Mouse (Mus musculus) heart, embryonic 10.5 days (tissue): ENCODE measurements around the gene Med22. TPM values are rescaled to one million over a fixed set of nuclear protein-coding genes. Genes with fewer than 3 reads are reported as not detected.
A peak's percentile ranks its signal among the peaks of the same experiment; 100 is the strongest.

ENCODE experiments used
- DNase-seq: peaks from one replicate; pipeline ENCODE4 v3.0.0-alpha.2; 2017; ENCODE audit warnings: low spot score
- H3K27ac ChIP-seq: fragments of 300-500 bp; sonication (generic); 2 replicates; pipeline ENCODE4 v1.5.1; 2016; ENCODE audit warnings: mild to moderate bottlenecking
- H3K27me3 ChIP-seq: fragments of 300-500 bp; sonication (generic); 2 replicates; pipeline ENCODE4 v1.6.1; 2016; ENCODE audit warnings: mild to moderate bottlenecking; ENCODE audit not compliant: poor library complexity, insufficient read depth, severe bottlenecking
- H3K36me3 ChIP-seq: fragments of 300-500 bp; sonication (generic); 2 replicates; pipeline ENCODE4 v1.6.1; 2016; ENCODE audit warnings: mild to moderate bottlenecking, moderate library complexity
- H3K4me1 ChIP-seq: fragments of 300-500 bp; sonication (generic); 2 replicates; pipeline ENCODE4 v1.6.1; 2016; ENCODE audit warnings: mild to moderate bottlenecking
- H3K4me3 ChIP-seq: fragments of 300-500 bp; sonication (generic); 2 replicates; pipeline ENCODE4 v1.5.1; 2016; ENCODE audit warnings: mild to moderate bottlenecking, moderate library complexity
- H3K9me3 ChIP-seq: fragments of 300-500 bp; sonication (generic); 2 replicates; pipeline ENCODE4 v1.6.1; 2016; ENCODE audit warnings: mild to moderate bottlenecking, moderate library complexity
- WGBS: fragments of 180-500 bp; shearing (Covaris S2); methylation state at CpG from one replicate; pipeline ENCODE4 v1.1.7; 2016; 5-methylcytosine and 5-hydroxymethylcytosine counted together
- polyA plus RNA-seq: library from polyadenylated mRNA; unstranded; fragments of >200 nt; fragmentation: Nextera tagmentation; extraction: Ambion mirVana; gene quantifications from 2 replicates; pipeline ENCODE4 v1.2.1, GENCODE M21; 2016

The Med22 gene
- polyA plus RNA-seq, 1 experiment from 2014 or later = 55.0 TPM

DNA sequence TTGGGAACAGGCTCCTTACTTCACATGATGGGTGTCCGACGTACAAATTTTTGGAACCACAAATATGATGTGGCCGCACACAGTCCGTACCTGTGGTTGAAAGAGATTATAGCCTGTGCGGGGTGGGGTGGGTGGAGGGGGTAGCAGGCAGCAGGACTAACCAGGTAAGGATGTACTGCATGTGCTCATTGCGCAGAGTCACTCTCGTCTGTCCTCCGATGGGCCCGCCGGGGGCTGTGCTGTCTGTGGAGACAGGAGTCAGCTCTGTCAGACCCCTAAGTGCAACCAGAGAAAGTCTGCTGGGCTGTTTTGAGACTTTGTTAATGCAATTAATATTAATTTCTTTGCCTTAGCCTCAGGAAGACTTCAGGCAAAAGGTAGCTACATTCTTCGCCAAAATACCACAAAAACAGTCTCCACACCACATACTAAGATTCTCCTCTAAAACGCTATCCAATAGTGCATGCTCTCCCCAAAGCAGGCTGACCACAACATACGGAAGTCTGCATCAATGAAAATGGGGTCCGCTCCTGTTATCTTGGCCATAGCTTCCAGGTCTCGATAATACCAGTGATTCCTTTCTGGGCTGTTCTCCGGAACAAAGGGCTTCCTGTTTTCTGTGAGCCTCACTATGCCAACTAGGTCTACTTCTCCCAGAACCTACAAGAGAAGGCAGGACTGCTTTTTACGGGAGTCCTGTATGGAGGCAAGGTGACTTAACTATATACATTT is 3.1 kb upstream of the Med22 start:
- Histone ChIP-seq H3K4me1 (peaks cover 47% of the 10 kb centered on the region), H3K27me3 (no peaks in the 10 kb centered on the region), H3K4me3 (no peak overlapping the region), H3K9me3 (no peaks in the 10 kb centered on the region), H3K36me3 (peaks cover 45% of the 10 kb centered on the region), H3K27ac (no peak overlapping the region)
- DNase-seq = no peak
- 77% methylated on average over 17 of the region's 17 CpGs for WGBS

- H3K4me1 ChIP-seq = peaks cover 50% of the 10 kb centered on the region
Measured at GRCm38 (mm10) chr2:26912253-26912770, 1.8 kb upstream of the Med22 start.

GRCm38 (mm10) chr2:26910994-26911765 is 703 bp upstream of the Med22 start:
- H3K36me3 ChIP-seq = peaks cover 60% of the 10 kb centered on the region
- no peaks in the 10 kb centered on the region for H3K27me3 ChIP-seq
- no peaks in the 10 kb centered on the region for H3K9me3 ChIP-seq
- peak overlapping the region; percentile 96 for H3K27ac ChIP-seq
- no peak for DNase-seq
- H3K4me1 ChIP-seq = peaks cover 44% of the 10 kb centered on the region
- under 1% methylated on average over 37 of the region's 37 CpGs for WGBS
- peak overlapping the region; percentile 88 for H3K4me3 ChIP-seq

More at GRCm38 (mm10) chr2:26912253-26912770, 1.8 kb upstream of the Med22 start:
- Histone ChIP-seq H3K27ac (peak overlapping the region; percentile 96; the same call in 1 of the 2 replicates), H3K4me3 (peak overlapping the region; percentile 88), H3K36me3 (peaks cover 48% of the 10 kb centered on the region), H3K9me3 (no peaks in the 10 kb centered on the region), H3K27me3 (no peaks in the 10 kb centered on the region)
- no peak for DNase-seq
- 70% methylated on average over 5 of the region's 5 CpGs for WGBS

GRCm38 (mm10) chr2:26909387-26909784 is 1.1 kb downstream of the Med22 start:
- H3K4me1 ChIP-seq = peaks cover 32% of the 10 kb centered on the region
- DNase-seq = no peak
- peaks cover 68% of the 10 kb centered on the region for H3K36me3 ChIP-seq
- peak overlapping the region; percentile 88 for H3K4me3 ChIP-seq
- no peaks in the 10 kb centered on the region for H3K27me3 ChIP-seq
- no peaks in the 10 kb centered on the region for H3K9me3 ChIP-seq
- H3K27ac ChIP-seq = peak overlapping the region; percentile 96

GRCm38 (mm10) chr2:26908710-26909386 is 1.6 kb downstream of the Med22 start:
- peak overlapping the region; percentile 88 for H3K4me3 ChIP-seq
- H3K36me3 ChIP-seq = peaks cover 63% of the 10 kb centered on the region
- H3K27ac ChIP-seq = peak overlapping the region; percentile 17; the same call in 1 of the 2 replicates
- H3K9me3 ChIP-seq = no peaks in the 10 kb centered on the region
- 81% methylated on average over 18 of the region's 18 CpGs for WGBS
- H3K27me3 ChIP-seq = no peaks in the 10 kb centered on the region
- H3K4me1 ChIP-seq = peaks cover 34% of the 10 kb centered on the region
- DNase-seq = no peak

DNA sequence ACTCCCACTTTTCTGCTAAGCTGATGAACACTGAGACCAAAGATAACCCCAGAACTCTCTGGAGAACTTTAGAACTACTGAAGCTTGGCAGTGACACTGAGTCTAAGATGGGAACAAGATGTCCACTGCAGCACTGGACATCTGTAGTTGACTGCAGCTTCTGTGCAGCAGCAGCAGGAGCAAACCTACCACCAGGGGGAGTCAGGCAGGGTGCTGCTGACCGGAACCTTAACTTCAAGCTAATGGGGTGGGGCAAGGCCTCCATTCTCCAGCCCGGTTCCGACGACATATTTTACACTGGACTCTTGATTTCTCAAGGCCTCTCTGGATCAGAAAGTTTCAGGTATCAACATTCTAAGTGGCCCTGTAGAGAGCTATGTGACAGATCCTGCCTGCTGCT is 3.4 kb downstream of the Med22 start:
- peaks cover 46% of the 10 kb centered on the region for H3K36me3 ChIP-seq
- DNase-seq = no peak
- no peaks in the 10 kb centered on the region for H3K27me3 ChIP-seq
- no peaks in the 10 kb centered on the region for H3K9me3 ChIP-seq
- 59% methylated on average over 4 of the region's 4 CpGs for whole genome bisulfite sequencing
- no peak overlapping the region for H3K27ac ChIP-seq
- no peak overlapping the region for H3K4me3 ChIP-seq
- H3K4me1 ChIP-seq = peaks cover 36% of the 10 kb centered on the region

DNA sequence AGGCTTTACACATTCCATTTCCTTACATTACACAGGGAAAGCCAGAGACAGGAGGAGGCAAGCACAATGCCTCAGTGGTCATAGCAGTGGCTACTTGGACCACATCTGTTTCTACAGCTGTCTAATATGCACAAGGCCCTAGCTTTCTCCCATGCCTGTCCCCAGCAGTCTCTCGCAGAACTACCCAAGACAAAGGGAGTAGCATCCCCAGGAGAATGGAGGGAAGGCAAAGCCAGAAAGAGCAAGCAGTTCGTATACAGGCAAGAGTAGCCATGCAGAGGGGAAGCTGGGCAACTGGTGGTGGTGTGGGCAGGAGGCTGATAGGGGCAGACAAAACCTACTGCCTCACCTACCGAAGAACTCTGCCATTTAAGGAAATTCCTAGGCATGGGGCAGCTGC is 4.0 kb downstream of the Med22 start:
- Histone ChIP-seq H3K4me1 (peaks cover 36% of the 10 kb centered on the region), H3K36me3 (peaks cover 39% of the 10 kb centered on the region), H3K4me3 (no peak overlapping the region), H3K9me3 (no peaks in the 10 kb centered on the region), H3K27ac (no peak overlapping the region), H3K27me3 (no peaks in the 10 kb centered on the region)
- DNase-seq = no peak
- WGBS = 93% methylated on average over 3 of the region's 3 CpGs

GRCm38 (mm10) chr2:26905936-26906335 is 4.5 kb downstream of the Med22 start:
- Histone ChIP-seq H3K27ac (no peak overlapping the region), H3K9me3 (no peaks in the 10 kb centered on the region), H3K27me3 (no peaks in the 10 kb centered on the region), H3K36me3 (peaks cover 38% of the 10 kb centered on the region), H3K4me1 (peaks cover 38% of the 10 kb centered on the region), H3K4me3 (no peak overlapping the region)
- WGBS = 83% methylated on average over 2 of the region's 2 CpGs
- DNase-seq = no peak

- H3K27me3 ChIP-seq = no peaks in the 10 kb centered on the region
- WGBS = 17% methylated on average over 7 of the region's 7 CpGs
- H3K9me3 ChIP-seq = no peaks in the 10 kb centered on the region
- H3K27ac ChIP-seq = peak overlapping the region; percentile 89
- DNase-seq = no peak
- peak overlapping the region; percentile 90 for H3K4me3 ChIP-seq
- H3K36me3 ChIP-seq = peaks cover 52% of the 10 kb centered on the region
- peaks cover 29% of the 10 kb centered on the region for H3K4me1 ChIP-seq
Measured at GRCm38 (mm10) chr2:26903311-26903710, 7.2 kb downstream of the Med22 start.

DNA sequence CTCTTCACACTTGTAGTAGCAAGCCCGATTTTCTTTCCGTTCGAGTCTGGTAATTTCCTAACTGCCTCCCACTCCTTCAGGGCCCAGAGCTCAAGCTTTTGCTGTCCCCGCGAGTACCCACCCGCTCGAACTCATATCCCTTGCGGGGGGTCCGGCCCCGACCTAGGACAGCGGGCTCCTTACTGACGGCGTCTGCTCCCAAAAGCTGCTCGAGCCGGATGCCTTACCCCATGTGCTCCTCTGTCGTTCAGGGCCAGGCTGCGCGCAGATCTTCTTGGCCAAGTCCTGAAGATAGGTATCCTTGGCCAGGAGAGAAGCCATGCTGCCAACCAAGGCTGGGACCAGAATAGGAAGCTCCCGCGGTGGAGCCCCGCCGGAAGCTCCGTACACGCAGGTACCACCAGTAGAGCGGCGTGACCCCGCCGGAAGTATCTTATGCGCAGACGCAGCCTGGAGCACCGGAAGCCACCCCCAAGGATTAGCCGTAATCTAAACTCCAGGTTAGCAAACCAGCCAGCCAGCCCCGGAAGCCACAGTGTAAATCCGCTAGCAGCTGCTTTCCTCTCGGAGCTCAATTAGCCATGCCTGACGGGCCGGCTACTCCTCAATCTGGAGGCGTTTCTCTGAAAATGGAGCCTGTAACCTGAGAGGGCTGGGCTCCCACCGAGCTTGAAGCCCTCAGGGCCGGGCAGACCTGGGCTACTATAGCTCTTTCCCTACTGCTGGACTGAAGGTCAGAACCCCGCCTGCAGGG is 7.8 kb downstream of the Med22 start, which contains the start of gene Surf6:
Gene Surf6, minus strand, starts transcription at position 413 of the 754 bp plus-strand sequence.
- Histone ChIP-seq H3K27ac (peak within 1 kb of the TSS; percentile 89), H3K27me3 (no peaks in the 10 kb centered on the region), H3K4me3 (peak within 1 kb of the TSS; percentile 90), H3K9me3 (no peaks in the 10 kb centered on the region), H3K36me3 (peaks cover 52% of the 10 kb centered on the region), H3K4me1 (peaks cover 22% of the 10 kb centered on the region)
- peak; percentile 99 for DNase-seq
- WGBS = under 1% methylated on average over 41 of the region's 41 CpGs

DNA sequence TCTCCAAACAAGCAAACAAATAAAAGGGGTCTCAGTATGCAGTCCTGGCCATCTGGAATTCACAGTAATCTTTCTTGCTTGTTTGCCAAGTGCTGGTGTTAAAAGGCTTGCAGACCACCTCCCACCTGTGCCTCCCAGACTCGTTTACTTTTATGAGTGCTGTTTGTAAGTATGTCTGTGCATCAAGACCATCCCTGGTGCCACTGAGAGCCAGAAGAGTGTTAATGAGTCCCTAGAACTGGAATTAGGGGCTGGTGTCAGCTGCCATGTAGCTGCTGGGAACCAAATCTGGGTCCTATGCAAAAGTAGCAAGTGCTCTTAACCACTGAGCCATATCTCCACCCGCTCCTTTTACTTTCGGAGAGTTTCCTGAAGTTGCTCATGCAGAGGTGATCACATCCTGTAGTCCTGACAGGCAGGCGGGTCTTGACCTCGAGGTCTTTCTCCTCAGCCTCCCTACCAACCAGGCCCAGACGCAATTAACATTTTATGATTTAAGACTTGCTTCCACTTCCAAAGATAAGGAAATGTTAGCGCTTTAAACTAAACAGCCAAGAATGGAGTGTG is 8.6 kb downstream of the Med22 start:
- no peak for DNase-seq
- peak overlapping the region; percentile 89 for H3K27ac ChIP-seq
- WGBS = 6% methylated on average over 7 of the region's 7 CpGs

GRCm38 (mm10) chr2:26900731-26901130 is 9.7 kb downstream of the Med22 start:
- no peak overlapping the region for H3K27ac ChIP-seq
- peak; percentile 51 for DNase-seq
- H3K9me3 ChIP-seq = no peaks in the 10 kb centered on the region
- 84% methylated on average over 1 of the region's 1 CpGs for WGBS
- H3K27me3 ChIP-seq = no peaks in the 10 kb centered on the region
- peaks cover 52% of the 10 kb centered on the region for H3K36me3 ChIP-seq
- peaks cover 18% of the 10 kb centered on the region for H3K4me1 ChIP-seq
- no peak overlapping the region for H3K4me3 ChIP-seq

More for the DNA sequence above, 8.6 kb downstream of the Med22 start:
- Histone ChIP-seq H3K27me3 (no peaks in the 10 kb centered on the region), H3K9me3 (no peaks in the 10 kb centered on the region), H3K36me3 (peaks cover 52% of the 10 kb centered on the region), H3K4me1 (peaks cover 18% of the 10 kb centered on the region), H3K4me3 (peak overlapping the region; percentile 90)
